Mouse (Mus musculus): ENCODE results near the gene Rps28.

Rps28 gene

DNA sequence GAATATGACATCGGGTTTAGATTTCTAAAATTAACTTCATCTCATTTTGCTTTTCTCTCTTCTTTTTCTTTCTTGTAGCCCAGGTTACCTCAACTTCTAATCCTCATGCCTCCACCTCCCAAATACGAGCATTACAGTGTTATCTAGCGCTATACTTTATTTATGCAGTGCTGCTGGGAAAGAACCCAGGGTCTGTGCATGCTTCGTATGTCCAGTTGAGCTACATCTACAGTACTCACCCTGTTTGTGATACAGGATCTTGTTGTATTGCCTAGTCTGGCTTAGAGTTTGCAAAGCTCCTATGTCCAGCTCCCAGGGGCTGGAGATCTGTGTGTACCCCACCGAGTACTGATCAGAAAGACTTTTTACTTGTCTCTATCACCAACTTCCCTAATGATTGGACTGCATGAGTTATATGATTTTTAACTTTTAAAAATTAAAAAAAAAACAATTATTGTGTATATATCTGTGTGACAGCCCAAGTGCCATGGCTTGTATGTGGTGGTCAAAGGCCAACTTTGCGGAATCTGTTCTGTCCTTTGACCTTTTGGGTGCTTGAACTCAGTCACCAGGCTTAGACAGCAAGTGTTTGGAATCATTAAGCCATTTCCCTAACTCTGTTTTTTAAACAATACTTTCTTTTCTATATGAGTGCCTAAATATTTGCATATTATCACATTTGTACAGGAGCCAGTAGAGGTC is 50.3 kb downstream of the Rps28 start:
- DNase-seq (ENCODE audit: low read depth, low spot score) = no peak

DNA sequence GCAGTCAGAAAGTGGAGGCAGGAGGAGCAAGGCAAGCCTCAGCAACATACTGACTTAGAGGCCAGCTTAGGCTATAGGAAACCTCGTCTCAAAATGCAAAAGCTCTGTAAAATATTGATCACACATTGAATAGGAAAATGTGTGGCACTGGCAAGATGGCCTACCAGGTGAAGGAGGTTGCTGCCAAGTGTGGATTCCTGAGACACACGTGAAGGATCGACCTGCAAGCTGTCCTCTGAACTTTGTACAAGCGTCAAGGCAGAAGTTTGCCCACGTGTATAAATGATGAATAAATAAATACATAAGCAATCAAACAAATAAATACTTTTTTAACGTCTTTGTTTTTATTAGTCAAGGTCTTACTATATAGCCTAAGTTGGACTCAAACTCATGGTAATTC is 50.9 kb downstream of the Rps28 start:
- DNase-seq (ENCODE audit: low read depth, low spot score) = no peak

DNA sequence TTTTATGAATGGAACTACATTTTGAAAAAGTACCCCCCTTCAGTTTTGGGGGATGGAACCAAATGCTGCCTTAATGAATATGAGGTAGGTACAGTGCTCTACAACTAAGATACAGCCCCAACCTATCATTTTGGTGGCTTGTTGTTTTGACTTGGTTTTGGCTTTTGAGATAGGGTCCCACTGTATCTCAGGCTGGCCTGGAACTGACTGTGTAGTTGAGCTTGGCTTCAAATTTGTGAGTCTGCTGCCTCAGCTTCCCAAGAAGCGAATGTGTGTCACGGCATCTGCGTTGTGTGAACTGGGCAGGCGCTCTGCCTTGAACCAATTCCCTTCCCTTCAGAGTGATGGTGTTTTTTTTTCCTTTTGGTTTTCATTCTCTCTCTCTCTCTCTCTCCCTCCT is 52.7 kb downstream of the Rps28 start:
- DNase-seq (ENCODE audit: low read depth, low spot score) = no peak

Data from brain, adult 2 months (tissue).